Mouse (Mus musculus): ENCODE measurements around the gene Ubxn10.

GRCm38 (mm10) chr4:138712096-138712495 lies 24.9 kb downstream of the Ubxn10 start:
- TF ChIP-seq POLR2A (IDR thresholded peaks at IDR 0.05; ENCODE audit: borderline replicate concordance, low read depth, low read length) (no peak), CTCF (IDR thresholded peaks at IDR 0.05; ENCODE audit: low read depth, low read length) (no peak)
